Mouse (Mus musculus) urinary bladder, postnatal 14 days (tissue): ENCODE data around the gene Gsn.

Source experiments
- DNase-seq: peaks from one replicate; pipeline ENCODE4 v3.0.0; 2021; ENCODE audit warnings: low spot score

The Gsn gene

DNA sequence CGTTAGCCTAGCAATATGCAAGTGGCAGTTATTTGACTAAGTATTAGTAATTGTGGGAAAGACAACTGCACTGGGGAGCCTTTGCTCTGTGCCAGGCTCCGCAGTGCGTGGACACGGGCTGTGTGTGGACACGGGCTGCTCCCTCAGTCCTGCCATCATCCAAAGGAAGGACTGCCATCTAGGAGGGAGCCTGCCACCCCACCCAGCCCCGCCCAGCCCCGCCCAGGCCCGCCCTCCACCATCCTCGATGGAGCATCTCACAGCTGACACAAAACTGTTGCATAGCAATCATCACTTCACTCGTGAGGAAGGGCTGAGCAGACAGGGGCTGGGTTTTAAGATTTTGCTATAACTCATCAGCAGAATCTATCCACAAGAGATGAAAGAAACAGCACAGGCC is 69.8 kb downstream of the Gsn start:
- DNase-seq: no peak

DNA sequence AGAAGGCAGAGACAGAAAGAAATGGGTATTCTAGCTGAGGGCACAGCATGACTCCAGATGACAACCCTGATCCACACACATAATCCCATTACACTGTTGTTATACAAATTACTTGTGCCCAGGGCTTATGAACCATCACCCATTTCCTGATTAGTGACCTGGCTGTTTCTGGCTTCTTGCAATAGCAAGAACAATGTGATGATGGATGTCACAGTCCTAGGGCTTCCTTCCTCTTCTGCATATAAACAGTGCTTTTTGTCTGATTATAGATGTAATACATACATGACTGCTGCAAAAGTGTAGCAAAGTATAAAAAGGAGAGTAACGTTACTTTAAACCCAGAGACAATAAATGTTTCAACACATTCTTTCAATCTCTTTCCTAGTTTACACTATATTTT is 70.8 kb downstream of the Gsn start:
- DNase-seq: no peak

DNA sequence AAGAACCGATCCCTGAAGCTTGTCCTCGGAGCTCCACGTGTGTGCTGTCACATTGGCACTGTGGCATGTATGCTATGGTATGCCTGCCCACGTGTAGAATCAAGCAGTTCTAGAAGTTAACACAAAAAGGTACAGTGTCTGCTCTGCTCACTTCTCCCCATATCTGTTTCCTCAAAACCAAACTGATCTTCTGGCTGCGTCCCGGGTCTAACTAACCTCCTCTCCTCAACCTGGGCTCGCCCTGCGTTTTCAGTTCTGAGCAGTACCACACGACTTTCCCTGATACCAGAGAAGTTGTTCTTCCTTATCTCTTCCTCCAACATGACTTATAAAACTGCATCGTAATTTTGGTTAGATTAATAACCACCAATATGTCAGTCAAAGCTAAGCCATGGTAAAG is 71.4 kb downstream of the Gsn start:
- no peak for DNase-seq

DNA sequence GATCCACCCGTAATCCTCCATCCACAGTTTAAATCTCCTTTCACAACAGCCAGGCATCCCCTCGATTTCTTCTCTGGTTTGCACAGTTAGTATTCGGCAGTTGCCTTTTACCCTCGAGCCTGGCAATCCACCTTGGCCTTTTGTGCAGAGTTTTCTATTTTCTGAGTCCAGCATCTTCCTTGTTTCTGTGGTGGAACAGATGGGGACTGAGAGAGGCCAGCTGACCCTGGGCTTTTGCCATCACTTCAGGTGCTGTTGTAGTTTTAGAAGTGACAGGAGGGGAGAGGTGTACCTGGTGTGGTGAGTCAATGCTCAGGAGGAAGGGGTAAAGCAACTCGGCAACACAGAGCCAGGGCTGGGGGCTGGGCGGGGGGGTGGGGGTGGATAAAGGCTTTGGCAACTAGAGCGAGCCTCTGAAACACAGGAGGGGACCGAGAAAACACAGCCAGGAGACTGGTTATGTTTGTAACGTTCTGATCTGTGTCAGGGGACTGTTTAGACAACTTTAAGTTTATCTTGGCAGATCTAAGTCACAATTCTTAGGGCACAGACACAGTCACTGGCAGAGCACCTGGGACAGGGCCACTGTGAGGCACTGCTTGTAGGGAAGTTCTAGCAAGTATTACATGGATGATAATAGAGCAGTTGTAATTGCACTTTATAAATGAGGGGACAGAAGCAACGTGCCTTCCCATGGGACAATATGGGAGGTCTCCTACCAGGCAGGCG is 72.0 kb downstream of the Gsn start:
- no peak for DNase-seq

DNA sequence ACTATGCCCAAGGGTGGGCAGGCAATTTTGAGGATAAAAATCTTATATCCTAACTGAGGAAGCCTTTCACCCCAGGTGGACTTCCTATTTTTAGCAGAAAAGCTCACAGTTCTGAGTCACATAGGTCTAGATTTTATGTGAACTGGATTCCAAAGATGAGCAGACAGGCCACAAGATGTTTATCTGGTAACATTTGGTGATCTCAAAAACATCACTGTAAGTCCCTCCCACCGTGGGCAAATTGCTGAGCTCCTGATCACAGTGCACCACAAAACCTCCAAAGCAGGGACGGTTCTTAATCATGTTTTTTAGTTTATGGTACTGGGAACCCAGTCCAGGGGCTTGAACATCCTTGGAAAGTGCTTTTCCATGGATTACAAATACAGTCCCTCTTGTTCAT is 72.9 kb downstream of the Gsn start:
- no peak for DNase-seq

DNA sequence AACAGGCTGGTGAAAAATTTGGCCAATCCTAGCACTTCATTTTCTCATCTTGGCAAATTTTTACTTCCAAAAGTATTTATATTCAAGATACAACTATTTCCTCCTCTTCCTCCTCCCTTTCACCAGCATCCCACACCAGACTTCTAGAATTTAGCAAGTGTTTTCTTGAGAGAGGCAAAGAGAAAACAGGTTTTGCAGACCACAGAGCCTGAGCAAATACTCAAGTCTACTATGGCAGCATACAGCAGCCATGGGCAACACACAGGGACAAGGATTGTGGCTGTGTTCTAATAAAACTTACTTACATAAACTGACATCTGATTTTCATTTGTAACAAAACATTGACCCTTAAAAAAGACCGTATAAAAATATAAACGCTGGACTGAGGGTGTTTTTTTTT is 75.0 kb downstream of the Gsn start:
- no peak for DNase-seq

DNA sequence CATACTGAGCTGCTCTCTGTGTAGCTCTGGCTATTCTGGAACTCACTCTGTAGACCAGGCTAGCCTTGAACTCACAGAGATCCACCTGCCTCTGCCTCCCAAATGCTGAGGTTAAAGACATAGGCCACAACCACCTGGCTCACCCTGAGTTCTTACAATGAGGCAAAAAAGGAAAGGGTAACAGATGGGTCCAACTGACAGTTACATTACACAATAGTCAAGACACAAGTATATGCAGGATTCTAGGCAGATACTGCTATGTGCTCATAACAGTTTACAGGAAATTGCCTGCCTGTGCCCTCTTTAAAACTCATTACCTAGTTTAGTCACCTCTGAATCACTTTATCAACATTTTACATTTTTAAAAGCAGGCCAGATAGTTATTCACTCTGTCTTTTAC is 77.5 kb downstream of the Gsn start:
- no peak for DNase-seq

DNA sequence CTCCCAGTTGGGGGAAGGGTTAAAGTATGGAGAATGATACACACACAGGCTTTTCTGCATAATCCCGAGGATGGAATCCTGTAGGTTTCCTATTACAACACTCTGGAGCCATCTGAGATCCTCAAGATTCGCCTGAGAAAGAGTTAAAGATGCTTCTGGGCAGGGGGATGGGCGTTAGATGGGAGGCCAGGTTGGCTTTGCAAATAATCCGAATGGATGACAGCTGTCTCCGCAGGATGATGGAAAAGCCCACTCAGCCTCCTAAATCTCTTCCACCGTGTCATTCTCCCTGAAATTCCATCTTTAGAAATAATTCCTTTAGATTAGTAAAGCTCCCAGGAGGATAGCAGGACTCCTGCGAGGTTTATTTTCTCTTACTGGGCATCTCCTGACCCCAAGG is 79.4 kb downstream of the Gsn start:
- DNase-seq: no peak

DNA sequence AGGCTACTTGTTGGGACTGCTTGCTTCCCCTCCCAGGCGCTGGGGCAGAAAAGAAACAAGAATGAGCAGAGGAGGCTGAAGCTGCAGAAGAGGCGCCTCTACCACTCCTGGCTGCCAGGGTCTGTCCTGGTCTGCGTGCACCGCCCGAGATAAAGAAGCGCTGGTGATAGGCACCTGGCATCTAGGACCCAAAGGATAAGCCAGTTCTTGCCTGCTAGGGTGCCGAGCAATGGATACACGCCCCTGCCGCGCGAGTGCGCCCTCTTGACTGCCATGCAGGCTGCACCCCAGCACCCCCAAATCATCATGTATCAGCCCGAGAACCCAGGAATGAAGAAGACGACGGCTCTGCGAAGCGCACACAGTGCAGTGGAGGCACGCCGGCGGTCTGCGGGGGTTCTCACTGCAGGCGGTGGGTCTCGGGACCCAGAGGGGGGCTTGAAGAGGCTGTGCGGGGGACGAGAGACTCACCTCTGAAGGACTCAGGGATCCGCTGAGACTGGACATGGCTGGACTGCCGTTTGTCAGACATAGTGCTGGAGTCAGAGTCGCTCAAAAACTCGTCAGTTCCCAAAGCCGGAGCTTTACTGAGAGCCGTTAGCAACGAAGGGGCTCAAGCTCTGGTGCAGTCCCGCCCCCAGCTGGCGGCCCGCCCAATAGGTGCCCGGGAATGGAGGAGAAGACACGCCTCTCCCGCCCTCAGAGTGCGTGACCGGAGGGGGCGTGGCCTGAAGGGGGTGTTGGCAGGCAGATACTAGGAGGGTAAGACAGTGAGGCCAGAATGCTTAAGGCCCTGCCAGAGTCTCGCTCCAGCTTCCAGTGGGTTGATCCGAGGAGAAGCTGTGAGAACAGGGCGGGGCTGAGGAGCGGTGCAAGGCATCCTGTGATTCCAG is 80.5 kb downstream of the Gsn start, which contains the start of gene Stom:
Gene Stom, minus strand, starts transcription at position 589 of the 893 bp plus-strand sequence.
- DNase-seq: peak; percentile 100

DNA sequence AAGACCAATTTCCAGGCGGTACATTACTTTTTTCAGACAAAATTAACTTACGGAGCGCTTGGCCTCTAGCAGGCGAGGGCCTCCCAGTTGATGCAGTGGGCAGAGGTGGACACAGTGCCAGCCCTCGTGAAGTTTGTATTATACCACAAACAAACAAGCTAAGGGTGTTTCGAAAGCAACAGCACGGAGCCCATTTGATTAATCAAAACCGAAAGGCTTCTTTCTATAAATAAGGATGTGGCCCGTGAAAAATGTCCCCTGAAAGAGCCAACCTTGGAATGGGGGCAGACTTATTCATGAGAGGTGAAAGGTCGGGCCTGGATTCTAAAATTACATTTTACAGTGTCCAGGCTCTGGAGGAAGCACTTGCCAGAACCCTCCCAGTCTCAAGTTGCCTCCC is 81.2 kb downstream of the Gsn start:
- no peak for DNase-seq

DNA sequence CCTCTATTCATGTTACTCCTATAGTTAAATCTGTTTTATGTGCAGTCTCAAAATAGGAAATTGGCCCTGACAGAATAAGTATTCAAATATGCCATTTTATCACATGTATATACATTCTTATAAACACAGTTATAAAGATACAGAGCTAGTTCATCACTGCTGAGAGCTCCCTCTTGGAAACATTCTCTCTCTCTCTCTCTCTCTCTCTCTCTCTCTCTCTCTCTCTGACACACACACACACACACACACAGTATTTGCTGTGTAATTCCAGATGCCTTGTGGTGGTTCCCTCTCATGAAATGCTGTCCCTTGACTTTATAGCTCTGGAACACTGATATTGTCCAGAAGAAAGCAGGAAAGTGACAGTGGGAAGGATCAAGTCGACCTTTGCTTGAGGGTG is 81.9 kb downstream of the Gsn start:
- DNase-seq: no peak

DNA sequence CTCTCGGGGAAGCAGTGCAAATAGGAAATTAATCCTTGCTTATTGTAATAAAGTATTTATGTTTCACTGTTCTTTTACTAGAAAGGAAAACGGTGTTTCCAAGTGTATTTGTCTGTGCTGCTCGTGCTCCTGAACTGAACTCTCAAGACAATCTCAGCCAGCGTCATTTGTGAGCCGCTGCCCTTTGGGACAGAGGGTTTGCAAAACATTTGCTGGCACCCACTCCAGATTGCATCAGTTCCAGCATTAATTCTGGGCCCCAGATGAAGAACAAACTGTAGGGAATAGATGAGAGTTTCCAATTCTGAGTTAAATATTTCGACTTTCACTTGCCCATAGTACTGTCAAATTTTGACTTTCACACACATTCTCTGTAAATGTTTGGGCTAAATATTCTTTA is 82.5 kb downstream of the Gsn start:
- DNase-seq: no peak

DNA sequence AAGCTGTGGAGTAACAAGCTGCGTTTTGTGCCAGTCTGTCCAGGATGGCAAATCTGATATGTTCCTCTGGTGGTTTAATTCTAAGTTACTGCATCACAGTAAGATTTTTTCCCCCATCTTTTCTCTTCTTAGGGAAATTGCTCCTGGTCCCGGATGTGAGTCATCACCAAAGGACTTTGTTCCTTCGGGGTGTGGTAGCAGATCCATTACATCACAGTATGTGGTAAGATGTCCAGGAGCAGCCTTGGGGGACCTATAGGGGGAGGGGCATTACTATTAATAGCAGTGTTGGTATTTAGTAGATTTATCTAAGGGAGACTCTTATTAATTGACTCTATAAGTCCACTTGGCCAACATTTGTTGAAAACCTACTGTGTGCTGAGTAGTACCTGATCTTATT is 86.4 kb downstream of the Gsn start:
- no peak for DNase-seq

DNA sequence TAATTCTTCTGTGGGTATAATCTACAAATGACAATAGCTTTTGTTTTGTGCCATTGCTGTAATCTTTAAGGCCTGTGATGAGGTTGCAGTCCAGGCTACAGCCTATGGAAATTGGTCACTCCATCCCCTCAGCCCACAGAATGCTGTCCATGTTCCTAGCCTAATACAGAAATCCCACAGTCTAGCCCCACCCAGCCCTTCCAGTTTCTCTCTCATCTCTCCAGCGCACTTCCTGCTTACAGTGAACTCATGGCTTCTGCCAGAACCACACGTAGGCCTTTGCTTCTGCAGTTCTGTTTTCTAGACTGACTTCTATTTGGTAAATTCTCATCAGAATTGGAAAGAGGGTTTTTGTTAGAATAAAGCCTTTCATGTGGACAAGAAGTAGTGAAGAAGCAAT is 89.8 kb downstream of the Gsn start:
- no peak for DNase-seq

DNA sequence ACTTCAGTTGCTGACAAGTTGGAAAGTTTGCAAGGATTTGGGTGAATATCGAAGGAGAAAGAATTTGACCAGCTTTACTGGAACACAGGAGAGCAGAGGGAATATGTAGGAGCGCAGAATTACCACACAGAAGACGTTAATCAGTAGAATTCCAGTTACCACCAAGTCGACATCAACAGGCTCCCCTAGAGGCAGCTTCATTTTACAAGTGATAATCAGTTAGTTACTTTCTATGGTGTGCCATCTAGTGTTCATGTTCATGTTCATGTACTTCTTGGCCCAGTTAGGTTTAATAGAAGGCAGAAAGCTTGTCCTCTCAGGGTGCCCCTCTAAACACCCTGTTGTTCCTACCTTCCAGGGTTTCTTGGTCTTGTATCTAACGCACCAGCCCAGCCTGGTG is 93.0 kb downstream of the Gsn start:
- no peak for DNase-seq
